Mouse (Mus musculus) neural tube, embryonic 14.5 days (tissue): ENCODE measurements around the gene Cryz. TPM values are rescaled to one million over a fixed set of nuclear protein-coding genes. Genes with fewer than 3 reads are reported as not detected.
"Not testable (repeated sequence)": the region's sequence is repeated elsewhere in the genome, so short reads cannot be mapped to it uniquely, and the experiment has no call there.

Source experiments
- ATAC-seq: fragments of 200-750 bp; cut with Nextera tagmentation; 2 replicates; pipeline ENCODE4 v1.8.0; 2017; ENCODE audit warnings: low read depth, mild to moderate bottlenecking, moderate TSS enrichment, moderate library complexity
- H3K27ac ChIP-seq: fragments of 300-500 bp; sonication (generic); 2 replicates; pipeline ENCODE4 v1.5.1; 2014; ENCODE audit warnings: low read depth, mild to moderate bottlenecking, control low read depth, low read length, moderate library complexity, mixed read lengths
- H3K27me3 ChIP-seq: fragments of 300-500 bp; sonication (generic); 2 replicates; pipeline ENCODE4 v1.6.1; 2014; ENCODE audit warnings: low read length; ENCODE audit not compliant: control insufficient read depth, insufficient read depth
- H3K36me3 ChIP-seq: fragments of 300-500 bp; sonication (generic); 2 replicates; pipeline ENCODE4 v1.6.1; 2014; ENCODE audit warnings: low read length, mixed read lengths; ENCODE audit not compliant: control insufficient read depth, insufficient read depth
- H3K4me1 ChIP-seq: fragments of 300-500 bp; sonication (generic); 2 replicates; pipeline ENCODE4 v1.6.1; 2014; ENCODE audit warnings: low read length; ENCODE audit not compliant: control insufficient read depth, insufficient read depth
- H3K4me2 ChIP-seq: fragments of 300-500 bp; sonication (generic); 2 replicates; pipeline ENCODE4 v1.6.1; 2014; ENCODE audit warnings: mild to moderate bottlenecking, low read depth, low read length, control low read depth
- H3K4me3 ChIP-seq: fragments of 300-500 bp; sonication (generic); 2 replicates; pipeline ENCODE4 v1.5.1; 2014; ENCODE audit warnings: low read depth, low read length, control low read depth, mixed read lengths
- H3K9ac ChIP-seq: fragments of 300-500 bp; sonication (generic); replicated peaks from 2 replicates; pipeline ENCODE4 v1.6.1; 2014; ENCODE audit warnings: low read depth, mild to moderate bottlenecking, control low read depth, low read length, mixed read lengths
- H3K9me3 ChIP-seq: fragments of 300-500 bp; sonication (generic); 2 replicates; pipeline ENCODE4 v1.6.1; 2016; ENCODE audit warnings: low read length; ENCODE audit not compliant: control insufficient read depth
- WGBS: fragments of 180-500 bp; shearing (Covaris S2); extraction: QIAGEN DNeasy Blood & Tissue Kit; methylation state at CpG from one replicate; pipeline ENCODE4 v1.1.7; 2014; 5-methylcytosine and 5-hydroxymethylcytosine counted together
- polyA plus RNA-seq: library from polyadenylated mRNA; unstranded; fragments of >200 nt; fragmentation: Nextera tagmentation; extraction: Ambion mirVana; gene quantifications from 2 replicates; pipeline ENCODE4 v1.2.1, GENCODE M21; 2014

The Cryz gene
- polyA plus RNA-seq, 1 experiment from 2014 or later: 9.6 TPM

- Histone ChIP-seq H3K27ac (no peak overlapping the region), H3K9ac (no peak overlapping the region), H3K4me1 (no peaks in the 10 kb centered on the region), H3K4me3 (no peak overlapping the region), H3K36me3 (no peaks in the 10 kb centered on the region), H3K9me3 (no peaks in the 10 kb centered on the region), H3K27me3 (no peaks in the 10 kb centered on the region), H3K4me2 (no peak overlapping the region)
- ATAC-seq: peak; percentile 38; the same call in 1 of the 2 replicates
These were observed 31.8 kb downstream of the Cryz start for GRCm38 (mm10) chr3:154628284-154628683.

GRCm38 (mm10) chr3:154631281-154631680 lies 34.8 kb downstream of the Cryz start:
- not testable (repeated sequence) for H3K4me1 ChIP-seq, H3K9ac ChIP-seq, H3K36me3 ChIP-seq, H3K4me3 ChIP-seq, H3K27ac ChIP-seq, H3K4me2 ChIP-seq, ATAC-seq, H3K27me3 ChIP-seq, H3K9me3 ChIP-seq
- 94% methylated on average over 2 of the region's 2 CpGs for WGBS

- no peak overlapping the region for H3K9ac ChIP-seq
- no peaks in the 10 kb centered on the region for H3K27me3 ChIP-seq
- H3K27ac ChIP-seq: no peak overlapping the region
- ATAC-seq: no peak
- no peaks in the 10 kb centered on the region for H3K4me1 ChIP-seq
- H3K36me3 ChIP-seq: no peaks in the 10 kb centered on the region
- H3K4me3 ChIP-seq: no peak overlapping the region
- H3K9me3 ChIP-seq: no peaks in the 10 kb centered on the region
- WGBS: 66% methylated on average over 5 of the region's 5 CpGs
- H3K4me2 ChIP-seq: no peak overlapping the region
These were observed 36.6 kb downstream of the Cryz start for GRCm38 (mm10) chr3:154633091-154633490.

GRCm38 (mm10) chr3:154646638-154647442 lies 50.3 kb downstream of the Cryz start:
- peak; percentile 65; the same call in 1 of the 2 replicates for ATAC-seq
- no peak overlapping the region for H3K9ac ChIP-seq
- H3K27me3 ChIP-seq: no peaks in the 10 kb centered on the region
- H3K4me2 ChIP-seq: peak overlapping the region; percentile 34
- peak overlapping the region; percentile 6; the same call in 1 of the 2 replicates for H3K4me3 ChIP-seq
- WGBS: 59% methylated on average over 29 of the region's 29 CpGs
- H3K36me3 ChIP-seq: no peaks in the 10 kb centered on the region
- H3K4me1 ChIP-seq: no peaks in the 10 kb centered on the region
- H3K27ac ChIP-seq: no peak overlapping the region
- no peaks in the 10 kb centered on the region for H3K9me3 ChIP-seq

GRCm38 (mm10) chr3:154647443-154647780 lies 50.9 kb downstream of the Cryz start:
- 0 out of 2 replicates have a peak, but pooled peaks have one; percentile 24 for ATAC-seq
- Histone ChIP-seq H3K4me3 (no peak overlapping the region; the same call in 1 of the 2 replicates), H3K9ac (no peak overlapping the region), H3K4me2 (peak overlapping the region; percentile 34; the same call in 1 of the 2 replicates), H3K27me3 (no peaks in the 10 kb centered on the region), H3K27ac (no peak overlapping the region), H3K9me3 (no peaks in the 10 kb centered on the region), H3K4me1 (no peaks in the 10 kb centered on the region), H3K36me3 (no peaks in the 10 kb centered on the region)
- 64% methylated on average over 7 of the region's 7 CpGs for WGBS

GRCm38 (mm10) chr3:154649411-154650285 lies 53.1 kb downstream of the Cryz start:
- H3K4me2 ChIP-seq: no peak overlapping the region
- H3K9me3 ChIP-seq: no peaks in the 10 kb centered on the region
- WGBS: 67% methylated on average over 20 of the region's 20 CpGs
- no peak overlapping the region for H3K9ac ChIP-seq
- no peak for ATAC-seq
- H3K4me1 ChIP-seq: peaks cover 7% of the 10 kb centered on the region
- no peak overlapping the region for H3K4me3 ChIP-seq
- H3K27me3 ChIP-seq: no peaks in the 10 kb centered on the region
- H3K36me3 ChIP-seq: no peaks in the 10 kb centered on the region
- no peak overlapping the region for H3K27ac ChIP-seq

- H3K4me3 ChIP-seq: no peak overlapping the region
- no peaks in the 10 kb centered on the region for H3K9me3 ChIP-seq
- H3K4me1 ChIP-seq: peaks cover 7% of the 10 kb centered on the region
- H3K4me2 ChIP-seq: no peak overlapping the region
- H3K9ac ChIP-seq: no peak overlapping the region
- no peak overlapping the region for H3K27ac ChIP-seq
- 88% methylated on average over 10 of the region's 10 CpGs for WGBS
- H3K36me3 ChIP-seq: no peaks in the 10 kb centered on the region
- no peaks in the 10 kb centered on the region for H3K27me3 ChIP-seq
- ATAC-seq: no peak
These were observed 54.8 kb downstream of the Cryz start for GRCm38 (mm10) chr3:154651192-154651821.

- H3K4me2 ChIP-seq: peak overlapping the region; percentile 20; the same call in 1 of the 2 replicates
- H3K36me3 ChIP-seq: no peaks in the 10 kb centered on the region
- 46% methylated on average over 24 of the region's 24 CpGs for WGBS
- ATAC-seq: peak; percentile 90
- no peak overlapping the region for H3K4me3 ChIP-seq
- no peaks in the 10 kb centered on the region for H3K9me3 ChIP-seq
- H3K27me3 ChIP-seq: no peaks in the 10 kb centered on the region
- H3K27ac ChIP-seq: no peak overlapping the region
- no peak overlapping the region for H3K9ac ChIP-seq
- peaks cover 7% of the 10 kb centered on the region for H3K4me1 ChIP-seq
These were observed 56.3 kb downstream of the Cryz start for GRCm38 (mm10) chr3:154652581-154653420.
